2 mouse cellular contexts compared by ENCODE assay signal in genomic region chr11:51593849-51594248, GRCm38 (mm10).
TF ChIP-seq lines count a peak whose summit lies in the region.

No protein-coding gene starts in this region.

TF ChIP-seq in CH12.LX, 34 proteins besides CTCF, POLR2A, EP300 and RAD21 (continued from another document):
- TF ChIP-seq CHD2 (IDR thresholded peaks at IDR 0.05; ENCODE audit: low read length) = 0 out of 2 replicates have a peak, but pooled peaks have one; percentile 21
- TF ChIP-seq POLR2AphosphoS2 (IDR thresholded peaks at IDR 0.05; ENCODE audit: low read depth, low read length) = no peak

TF ChIP-seq in myocyte, 11 proteins besides CTCF, POLR2A, EP300 and RAD21:
- TF ChIP-seq MYOG (IDR thresholded peaks at IDR 0.05; ENCODE audit: control insufficient read depth in 1 of 3, insufficient read depth in 1 of 3, insufficient read length in 2 of 3, low read depth in 2 of 3) (no peak), POLR2AphosphoS2 (IDR thresholded peaks at IDR 0.05; ENCODE audit: insufficient read length, low read depth) (peak; percentile 56), MAX (IDR thresholded peaks at IDR 0.05; ENCODE audit: low read depth) (no peak)
TF ChIP-seq in myocyte: peak in this region for 1.
